Mouse (Mus musculus): ENCODE measurements around the gene Mnat1.

The Mnat1 gene

GRCm38 (mm10) chr12:73241960-73242359 is 118.4 kb downstream of the Mnat1 start:
- DNase-seq = no peak

- DNase-seq = no peak
Measured at GRCm38 (mm10) chr12:73245687-73246086, 122.2 kb downstream of the Mnat1 start.

GRCm38 (mm10) chr12:73255006-73255405 is 131.5 kb downstream of the Mnat1 start:
- no peak for DNase-seq

GRCm38 (mm10) chr12:73259269-73259668 is 135.8 kb downstream of the Mnat1 start:
- no peak for DNase-seq

- no peak for DNase-seq
Measured at GRCm38 (mm10) chr12:73260339-73260738, 136.8 kb downstream of the Mnat1 start.

- no peak for DNase-seq
Measured at GRCm38 (mm10) chr12:73265381-73265978, 142.0 kb downstream of the Mnat1 start.

- DNase-seq = no peak
Measured at GRCm38 (mm10) chr12:73266597-73266996, 143.1 kb downstream of the Mnat1 start.

- DNase-seq = no peak
Measured at GRCm38 (mm10) chr12:73268497-73268896, 145.0 kb downstream of the Mnat1 start.

GRCm38 (mm10) chr12:73269531-73269930 is 146.0 kb downstream of the Mnat1 start:
- DNase-seq = no peak

GRCm38 (mm10) chr12:73269933-73270332 is 146.4 kb downstream of the Mnat1 start:
- no peak for DNase-seq

GRCm38 (mm10) chr12:73274921-73275320 is 151.4 kb downstream of the Mnat1 start:
- DNase-seq = no peak

GRCm38 (mm10) chr12:73286287-73287092 is 163.0 kb downstream of the Mnat1 start, which contains the start of the genes Trmt5 and Slc38a6:
TSS of gene Trmt5 (minus strand) at chr12:73286710.
TSS of gene Slc38a6 (plus strand) at chr12:73286779.
- DNase-seq = peak; percentile 94

GRCm38 (mm10) chr12:73287609-73288008 is 164.1 kb downstream of the Mnat1 start:
- no peak for DNase-seq

GRCm38 (mm10) chr12:73288626-73289025 is 165.1 kb downstream of the Mnat1 start:
- DNase-seq = no peak

- DNase-seq = no peak
Measured at GRCm38 (mm10) chr12:73294884-73295283, 171.4 kb downstream of the Mnat1 start.

GRCm38 (mm10) chr12:73295505-73296140 is 172.1 kb downstream of the Mnat1 start:
- DNase-seq = no peak

- no peak for DNase-seq
Measured at GRCm38 (mm10) chr12:73298621-73299020, 175.1 kb downstream of the Mnat1 start.

- DNase-seq = no peak
Measured at GRCm38 (mm10) chr12:73300531-73300930, 177.0 kb downstream of the Mnat1 start.

- DNase-seq = no peak
Measured at GRCm38 (mm10) chr12:73304636-73305035, 181.1 kb downstream of the Mnat1 start.

- no peak for DNase-seq
Measured at GRCm38 (mm10) chr12:73307750-73308149, 184.2 kb downstream of the Mnat1 start.

GRCm38 (mm10) chr12:73308711-73309110 is 185.2 kb downstream of the Mnat1 start:
- no peak for DNase-seq

- DNase-seq = no peak
Measured at GRCm38 (mm10) chr12:73317706-73318686, 194.5 kb downstream of the Mnat1 start.

All from B cell, adult 2 months (primary cell).